Mouse (Mus musculus): ENCODE measurements around the gene Tmem107. TPM values are rescaled to one million over a fixed set of nuclear protein-coding genes. Genes with fewer than 3 reads are reported as not detected.
A peak's percentile ranks its signal among the peaks of the same experiment; 100 is the strongest.

The Tmem107 gene
- total RNA-seq, 2 experiments from 2014 or later = 23.3 to 28.0 TPM

GRCm38 (mm10) chr11:69045531-69046394 lies 24.8 kb upstream of the Tmem107 start, which contains the start of gene Aurkb:
Gene Aurkb (plus strand): TSS chr11:69045647.
- H3K27ac ChIP-seq = no peak within 1 kb of the TSS
- DNase-seq (ENCODE audit: extremely low spot score in 1 of 2, low spot score in 2 of 2) = peak; percentile 63 to 71
- H3K4me3 ChIP-seq = peak within 1 kb of the TSS; percentile 59
- intact Hi-C loops (cut with DNase I) = no loop called here
- TF ChIP-seq CTCF (IDR thresholded peaks at IDR 0.05) = peak; percentile 24; the same call in 1 of the 2 replicates

GRCm38 (mm10) chr11:69046395-69046774 lies 24.2 kb upstream of the Tmem107 start:
- TF ChIP-seq CTCF (IDR thresholded peaks at IDR 0.05) = no peak
- intact Hi-C loops (cut with DNase I) = no loop called here
- Histone ChIP-seq H3K4me3 (peak overlapping the region; percentile 59), H3K27ac (no peak overlapping the region)
- DNase-seq (ENCODE audit: extremely low spot score in 1 of 2, low spot score in 2 of 2) = no peak

- H3K4me3 ChIP-seq = no peak overlapping the region
- intact Hi-C loops (cut with DNase I) = no loop called here
- no peak for TF ChIP-seq CTCF (IDR thresholded peaks at IDR 0.05)
- no peak for DNase-seq (ENCODE audit: extremely low spot score in 1 of 2, low spot score in 2 of 2)
- H3K27ac ChIP-seq = no peak overlapping the region
Measured at GRCm38 (mm10) chr11:69047592-69047991, 23.0 kb upstream of the Tmem107 start.

- DNase-seq (ENCODE audit: extremely low spot score in 1 of 2, low spot score in 2 of 2) = no peak
- Histone ChIP-seq H3K27ac (no peak overlapping the region), H3K4me3 (no peak overlapping the region)
- intact Hi-C loops (cut with DNase I) = no loop called here
- TF ChIP-seq CTCF (IDR thresholded peaks at IDR 0.05) = no peak
Measured at GRCm38 (mm10) chr11:69048151-69048550, 22.5 kb upstream of the Tmem107 start.

GRCm38 (mm10) chr11:69050748-69051147 lies 19.9 kb upstream of the Tmem107 start:
- TF ChIP-seq CTCF (IDR thresholded peaks at IDR 0.05) = no peak
- Histone ChIP-seq H3K27ac (no peak overlapping the region), H3K4me3 (no peak overlapping the region)
- DNase-seq (ENCODE audit: extremely low spot score in 1 of 2, low spot score in 2 of 2) = no peak
- intact Hi-C loops (cut with DNase I) = no loop called here

- Histone ChIP-seq H3K4me3 (no peak overlapping the region), H3K27ac (no peak overlapping the region)
- DNase-seq (ENCODE audit: extremely low spot score in 1 of 2, low spot score in 2 of 2) = no peak
- intact Hi-C loops (cut with DNase I) = no loop called here
- TF ChIP-seq CTCF (IDR thresholded peaks at IDR 0.05) = no peak
Measured at GRCm38 (mm10) chr11:69051771-69052170, 18.8 kb upstream of the Tmem107 start.

GRCm38 (mm10) chr11:69052824-69053421 lies 17.7 kb upstream of the Tmem107 start:
- Histone ChIP-seq H3K4me3 (no peak overlapping the region), H3K27ac (no peak overlapping the region)
- no peak for TF ChIP-seq CTCF (IDR thresholded peaks at IDR 0.05)
- intact Hi-C loops (cut with DNase I) = no loop called here
- no peak for DNase-seq (ENCODE audit: extremely low spot score in 1 of 2, low spot score in 2 of 2)

GRCm38 (mm10) chr11:69053848-69054247 lies 16.8 kb upstream of the Tmem107 start:
- intact Hi-C loops (cut with DNase I) = no loop called here

GRCm38 (mm10) chr11:69058265-69058664 lies 12.3 kb upstream of the Tmem107 start:
- no peak for TF ChIP-seq CTCF (IDR thresholded peaks at IDR 0.05)
- peak overlapping the region; percentile 84; the same call in 1 of the 2 replicates for H3K27ac ChIP-seq

More at GRCm38 (mm10) chr11:69053848-69054247, 16.8 kb upstream of the Tmem107 start:
- H3K4me3 ChIP-seq = no peak overlapping the region
- DNase-seq (ENCODE audit: extremely low spot score in 1 of 2, low spot score in 2 of 2) = no peak
- no peak overlapping the region for H3K27ac ChIP-seq
- no peak for TF ChIP-seq CTCF (IDR thresholded peaks at IDR 0.05)

GRCm38 (mm10) chr11:69058729-69059356 lies 11.8 kb upstream of the Tmem107 start:
- Histone ChIP-seq H3K4me3 (peak overlapping the region; percentile 71), H3K27ac (peak overlapping the region; percentile 84)
- no peak for TF ChIP-seq CTCF (IDR thresholded peaks at IDR 0.05)
- intact Hi-C loops (cut with DNase I) = loop anchor here (1.0 kb wide), 1 partner anchor 17 kb away; no protein-coding TSS in a partner anchor
- no peak for DNase-seq (ENCODE audit: extremely low spot score in 1 of 2, low spot score in 2 of 2)

More at GRCm38 (mm10) chr11:69058265-69058664, 12.3 kb upstream of the Tmem107 start:
- no peak for DNase-seq (ENCODE audit: extremely low spot score in 1 of 2, low spot score in 2 of 2)
- H3K4me3 ChIP-seq = peak overlapping the region; percentile 71
- intact Hi-C loops (cut with DNase I) = loop anchor here (1.0 kb wide), 1 partner anchor 16 kb away; no protein-coding TSS in a partner anchor

- peak within 1 kb of the TSS; percentile 98 for H3K27ac ChIP-seq
- intact Hi-C loops (cut with DNase I) = no loop called here
- DNase-seq (ENCODE audit: extremely low spot score in 1 of 2, low spot score in 2 of 2) = peak; percentile 93 to 96
- TF ChIP-seq CTCF (IDR thresholded peaks at IDR 0.05) = no peak; the same call in 1 of the 2 replicates
- H3K4me3 ChIP-seq = peak within 1 kb of the TSS; percentile 71
Measured at GRCm38 (mm10) chr11:69059357-69059974, 11.1 kb upstream of the Tmem107 start, which contains the start of gene Borcs6. Gene Borcs6 (plus strand): TSS chr11:69059717.

Measured in left cerebral cortex, adult 2 months (tissue).